Mouse (Mus musculus): ENCODE measurements at regions not wholly inside any gene's neighbourhood (a gene's known extent, or its start where the extent isn't known, plus 50 kb on each side); places are given as distances from the start of the nearest gene placed in this dataset.

GRCm38 (mm10) chr8:103391359-103391758 lies 605.9 kb upstream of the Cdh11 start:
- no peak for DNase-seq (ENCODE audit: low read depth, low spot score)
- no peak overlapping the region for H3K27ac ChIP-seq (ENCODE audit: insufficient read depth, low read depth, low read length, poor library complexity, severe bottlenecking)
- no peaks in the 10 kb centered on the region for H3K9me3 ChIP-seq (ENCODE audit: control insufficient read depth, insufficient read depth, low read depth, low read length)
- in situ Hi-C loops (cut with MboI; ENCODE audit: low sequenced_read_pairs in 2 of 2, unreplicated experiment in 2 of 2): no loop called here
- TF ChIP-seq MAFK (IDR thresholded peaks at IDR 0.05; ENCODE audit: insufficient read depth, low read depth, low read length) (no peak), ZC3H11A (IDR thresholded peaks at IDR 0.05; ENCODE audit: borderline replicate concordance, low read depth, low read length) (no peak), HCFC1 (IDR thresholded peaks at IDR 0.05; ENCODE audit: borderline replicate concordance, insufficient read depth, low read length) (no peak), ZNF384 (IDR thresholded peaks at IDR 0.05; ENCODE audit: low read depth, low read length) (no peak), CHD2 (IDR thresholded peaks at IDR 0.05; ENCODE audit: low read depth, low read length) (no peak)
- H3K4me1 ChIP-seq (ENCODE audit: control insufficient read depth in 2 of 2, insufficient read depth in 2 of 2, low read length in 2 of 2, poor library complexity in 1 of 2): no peaks in the 10 kb centered on the region
- no peak overlapping the region for H3K9ac ChIP-seq (ENCODE audit: insufficient read depth, low read depth, low read length, poor library complexity, severe bottlenecking)
- no peaks in the 10 kb centered on the region for H3K36me3 ChIP-seq (ENCODE audit: control insufficient read depth, insufficient read depth, low read length, poor library complexity, severe bottlenecking)
- no peak overlapping the region for H3K4me3 ChIP-seq (ENCODE audit: insufficient read depth in 1 of 2, low read depth in 1 of 2, low read length in 2 of 2, poor library complexity in 1 of 2, severe bottlenecking in 1 of 2)

- no peak overlapping the region for H3K27ac ChIP-seq (ENCODE audit: insufficient read depth, low read depth, low read length, poor library complexity, severe bottlenecking)
- no peak for TF ChIP-seq MAFK (IDR thresholded peaks at IDR 0.05; ENCODE audit: insufficient read depth, low read depth, low read length)
- no peaks in the 10 kb centered on the region for H3K4me1 ChIP-seq (ENCODE audit: control insufficient read depth in 2 of 2, insufficient read depth in 2 of 2, low read length in 2 of 2, poor library complexity in 1 of 2)
- in situ Hi-C loops (cut with MboI; ENCODE audit: low sequenced_read_pairs in 2 of 2, unreplicated experiment in 2 of 2): no loop called here
- no peak overlapping the region for H3K4me3 ChIP-seq (ENCODE audit: insufficient read depth in 1 of 2, low read depth in 1 of 2, low read length in 2 of 2, poor library complexity in 1 of 2, severe bottlenecking in 1 of 2)
- no peaks in the 10 kb centered on the region for H3K36me3 ChIP-seq (ENCODE audit: control insufficient read depth, insufficient read depth, low read length, poor library complexity, severe bottlenecking)
- H3K9ac ChIP-seq (ENCODE audit: insufficient read depth, low read depth, low read length, poor library complexity, severe bottlenecking): no peak overlapping the region
- no peaks in the 10 kb centered on the region for H3K9me3 ChIP-seq (ENCODE audit: control insufficient read depth, insufficient read depth, low read depth, low read length)
- no peak for DNase-seq (ENCODE audit: low read depth, low spot score)
Observed at GRCm38 (mm10) chr8:103395316-103395715, 609.9 kb upstream of the Cdh11 start.

GRCm38 (mm10) chr8:103398179-103398578 lies 612.7 kb upstream of the Cdh11 start:
- DNase-seq (ENCODE audit: low read depth, low spot score): no peak
- H3K36me3 ChIP-seq (ENCODE audit: control insufficient read depth, insufficient read depth, low read length, poor library complexity, severe bottlenecking): no peaks in the 10 kb centered on the region
- no peaks in the 10 kb centered on the region for H3K4me1 ChIP-seq (ENCODE audit: control insufficient read depth in 2 of 2, insufficient read depth in 2 of 2, low read length in 2 of 2, poor library complexity in 1 of 2)
- no peak overlapping the region for H3K9ac ChIP-seq (ENCODE audit: insufficient read depth, low read depth, low read length, poor library complexity, severe bottlenecking)
- H3K9me3 ChIP-seq (ENCODE audit: control insufficient read depth, insufficient read depth, low read depth, low read length): no peaks in the 10 kb centered on the region
- no peak overlapping the region for H3K4me3 ChIP-seq (ENCODE audit: insufficient read depth in 1 of 2, low read depth in 1 of 2, low read length in 2 of 2, poor library complexity in 1 of 2, severe bottlenecking in 1 of 2)
- H3K27ac ChIP-seq (ENCODE audit: insufficient read depth, low read depth, low read length, poor library complexity, severe bottlenecking): no peak overlapping the region
- in situ Hi-C loops (cut with MboI; ENCODE audit: low sequenced_read_pairs in 2 of 2, unreplicated experiment in 2 of 2): no loop called here
- TF ChIP-seq ZNF384 (IDR thresholded peaks at IDR 0.05; ENCODE audit: low read depth, low read length): no peak
- TF ChIP-seq MAFK (IDR thresholded peaks at IDR 0.05; ENCODE audit: insufficient read depth, low read depth, low read length): no peak
- no peak for TF ChIP-seq CHD2 (IDR thresholded peaks at IDR 0.05; ENCODE audit: low read depth, low read length)
- TF ChIP-seq ZC3H11A (IDR thresholded peaks at IDR 0.05; ENCODE audit: borderline replicate concordance, low read depth, low read length): no peak
- no peak for TF ChIP-seq HCFC1 (IDR thresholded peaks at IDR 0.05; ENCODE audit: borderline replicate concordance, insufficient read depth, low read length)

- Histone ChIP-seq H3K9ac (ENCODE audit: insufficient read depth, low read depth, low read length, poor library complexity, severe bottlenecking) (no peak overlapping the region), H3K9me3 (ENCODE audit: control insufficient read depth, insufficient read depth, low read depth, low read length) (no peaks in the 10 kb centered on the region), H3K4me1 (ENCODE audit: control insufficient read depth in 2 of 2, insufficient read depth in 2 of 2, low read length in 2 of 2, poor library complexity in 1 of 2) (no peaks in the 10 kb centered on the region), H3K4me3 (ENCODE audit: insufficient read depth in 1 of 2, low read depth in 1 of 2, low read length in 2 of 2, poor library complexity in 1 of 2, severe bottlenecking in 1 of 2) (no peak overlapping the region), H3K27ac (ENCODE audit: insufficient read depth, low read depth, low read length, poor library complexity, severe bottlenecking) (no peak overlapping the region), H3K36me3 (ENCODE audit: control insufficient read depth, insufficient read depth, low read length, poor library complexity, severe bottlenecking) (no peaks in the 10 kb centered on the region)
- TF ChIP-seq CHD2 (IDR thresholded peaks at IDR 0.05; ENCODE audit: low read depth, low read length): no peak
- in situ Hi-C loops (cut with MboI; ENCODE audit: low sequenced_read_pairs in 2 of 2, unreplicated experiment in 2 of 2): no loop called here
- DNase-seq (ENCODE audit: low read depth, low spot score): peak; percentile 16
Observed at GRCm38 (mm10) chr8:103399466-103399865, 614.0 kb upstream of the Cdh11 start.

GRCm38 (mm10) chr8:103400143-103400542 lies 614.7 kb upstream of the Cdh11 start:
- in situ Hi-C loops (cut with MboI; ENCODE audit: low sequenced_read_pairs in 2 of 2, unreplicated experiment in 2 of 2): no loop called here
- no peak for DNase-seq (ENCODE audit: low read depth, low spot score)
- Histone ChIP-seq H3K9me3 (ENCODE audit: control insufficient read depth, insufficient read depth, low read depth, low read length) (no peaks in the 10 kb centered on the region), H3K36me3 (ENCODE audit: control insufficient read depth, insufficient read depth, low read length, poor library complexity, severe bottlenecking) (no peaks in the 10 kb centered on the region), H3K4me3 (ENCODE audit: insufficient read depth in 1 of 2, low read depth in 1 of 2, low read length in 2 of 2, poor library complexity in 1 of 2, severe bottlenecking in 1 of 2) (no peak overlapping the region), H3K9ac (ENCODE audit: insufficient read depth, low read depth, low read length, poor library complexity, severe bottlenecking) (no peak overlapping the region), H3K4me1 (ENCODE audit: control insufficient read depth in 2 of 2, insufficient read depth in 2 of 2, low read length in 2 of 2, poor library complexity in 1 of 2) (no peaks in the 10 kb centered on the region), H3K27ac (ENCODE audit: insufficient read depth, low read depth, low read length, poor library complexity, severe bottlenecking) (no peak overlapping the region)
- no peak for TF ChIP-seq CHD2 (IDR thresholded peaks at IDR 0.05; ENCODE audit: low read depth, low read length)
- no peak for TF ChIP-seq MAFK (IDR thresholded peaks at IDR 0.05; ENCODE audit: insufficient read depth, low read depth, low read length)
- no peak for TF ChIP-seq HCFC1 (IDR thresholded peaks at IDR 0.05; ENCODE audit: borderline replicate concordance, insufficient read depth, low read length)
- no peak for TF ChIP-seq ZNF384 (IDR thresholded peaks at IDR 0.05; ENCODE audit: low read depth, low read length)
- no peak for TF ChIP-seq ZC3H11A (IDR thresholded peaks at IDR 0.05; ENCODE audit: borderline replicate concordance, low read depth, low read length)
